Mouse (Mus musculus) CD8-positive naive resting alpha-beta T cell, adult 2 months (primary cell): ENCODE results near the gene Emc7.
"Not testable (repeated sequence)": the region's sequence is repeated elsewhere in the genome, so short reads cannot be mapped to it uniquely, and the experiment has no call there.

ENCODE experiments used
- DNase-seq, 2 experiments: peaks; one replicate each; pipeline ENCODE4 v3.0.0; 2022; ENCODE audit warnings: low read depth in 2 of 2, low spot score in 2 of 2

The Emc7 gene

GRCm38 (mm10) chr2:112454862-112455564 lies at the start of gene Emc7:
TSS of gene Emc7 (plus strand) at chr2:112454997.
- peak; percentile 93 to 95 for DNase-seq

DNA sequence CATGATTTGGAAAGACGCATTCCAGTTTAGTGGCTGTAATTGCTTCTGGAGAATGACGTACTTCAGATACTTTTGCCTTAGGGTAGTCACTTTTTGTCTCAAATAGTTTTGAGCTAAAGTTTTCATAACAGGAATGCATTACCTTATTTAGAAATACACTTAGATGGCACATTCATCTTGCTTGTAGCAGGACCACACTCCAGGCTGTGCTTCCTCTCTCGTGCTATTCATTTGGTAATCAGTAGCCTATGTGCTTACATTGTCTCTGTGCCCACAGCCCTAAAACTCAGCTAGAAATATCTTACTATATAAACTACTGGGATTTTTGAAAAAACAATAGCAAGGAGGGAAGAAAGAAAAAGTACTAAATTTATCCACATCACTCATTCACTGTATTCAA lies 47.8 kb upstream of the Emc7 start:
- no peak for DNase-seq

GRCm38 (mm10) chr2:112425308-112425707 lies 29.5 kb upstream of the Emc7 start:
- no peak for DNase-seq

- not testable (repeated sequence) for DNase-seq
Observed at GRCm38 (mm10) chr2:112428534-112428933, 26.3 kb upstream of the Emc7 start.

GRCm38 (mm10) chr2:112429665-112430064 lies 25.1 kb upstream of the Emc7 start:
- no peak for DNase-seq

- DNase-seq, result no peak
Observed at GRCm38 (mm10) chr2:112430403-112430802, 24.4 kb upstream of the Emc7 start.

- no peak for DNase-seq
Observed at GRCm38 (mm10) chr2:112432523-112432922, 22.3 kb upstream of the Emc7 start.

GRCm38 (mm10) chr2:112433359-112433758 lies 21.4 kb upstream of the Emc7 start:
- no peak for DNase-seq

GRCm38 (mm10) chr2:112436292-112436691 lies 18.5 kb upstream of the Emc7 start:
- DNase-seq, result no peak

DNA sequence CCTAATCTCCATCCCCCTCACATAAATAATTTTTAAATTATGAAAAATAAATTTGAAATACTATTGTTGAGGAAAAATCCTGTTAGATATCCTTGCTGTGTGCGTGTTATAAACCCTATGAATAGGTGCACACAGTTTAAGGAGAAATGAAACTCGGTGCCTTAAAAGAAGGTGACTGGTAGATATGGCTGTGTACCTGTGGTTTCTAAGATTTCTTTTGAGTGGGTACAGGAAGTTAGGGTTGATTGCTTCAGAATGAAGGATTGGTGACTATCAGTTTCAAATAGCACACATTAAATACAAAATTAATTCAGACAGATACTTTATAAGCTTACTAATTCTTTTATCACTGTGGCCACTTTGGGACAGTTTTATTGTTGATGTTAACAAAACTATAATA lies 17.2 kb upstream of the Emc7 start:
- DNase-seq, result no peak

- DNase-seq, result no peak
Observed at GRCm38 (mm10) chr2:112443491-112443890, 11.3 kb upstream of the Emc7 start.

GRCm38 (mm10) chr2:112445511-112445910 lies 9.3 kb upstream of the Emc7 start:
- DNase-seq, result no peak

DNA sequence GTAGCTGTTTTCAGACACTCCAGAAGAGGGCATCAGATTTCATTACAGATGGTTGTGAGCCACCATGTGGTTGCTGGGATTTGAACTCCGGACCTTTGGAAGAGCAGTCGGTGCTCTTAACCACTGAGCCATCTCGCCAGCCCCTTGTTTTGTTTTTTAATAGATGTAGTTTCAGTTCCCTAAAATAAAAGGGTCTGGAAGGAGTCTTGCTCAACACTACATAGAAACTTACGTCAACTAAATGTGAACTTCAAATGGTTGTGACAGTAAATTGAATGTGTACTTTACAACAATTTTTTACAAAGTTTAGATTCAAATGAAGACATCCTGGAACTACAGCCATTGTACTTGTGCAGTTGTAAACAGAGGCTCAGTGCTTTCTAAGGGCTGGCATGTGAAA lies 6.8 kb upstream of the Emc7 start:
- not testable (repeated sequence) for DNase-seq

DNA sequence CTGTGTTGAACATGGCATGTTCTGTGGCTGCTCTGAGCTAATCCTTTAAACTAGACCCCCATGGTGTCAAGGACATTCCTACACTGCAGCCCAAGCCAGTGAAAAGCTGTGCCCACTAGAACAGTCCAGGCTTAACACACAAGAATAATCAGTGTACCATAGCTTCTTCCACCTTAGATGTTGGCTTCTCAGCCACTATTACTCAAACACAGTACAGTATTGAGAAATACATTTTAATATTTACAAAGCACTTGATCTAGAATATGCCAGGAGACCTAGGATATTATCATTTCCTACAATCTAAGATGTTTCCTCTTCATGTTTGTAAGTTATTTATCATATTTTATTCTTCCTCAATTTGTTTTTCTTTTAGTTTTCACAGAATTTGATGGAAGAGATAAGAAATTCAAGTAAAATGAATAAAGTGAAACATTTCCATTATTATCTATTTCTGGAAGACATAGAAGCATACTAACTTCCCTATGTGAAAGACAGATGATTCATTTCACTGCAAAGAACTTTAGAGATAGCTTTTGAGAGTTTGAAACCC lies 6.2 kb upstream of the Emc7 start:
- no peak for DNase-seq

DNA sequence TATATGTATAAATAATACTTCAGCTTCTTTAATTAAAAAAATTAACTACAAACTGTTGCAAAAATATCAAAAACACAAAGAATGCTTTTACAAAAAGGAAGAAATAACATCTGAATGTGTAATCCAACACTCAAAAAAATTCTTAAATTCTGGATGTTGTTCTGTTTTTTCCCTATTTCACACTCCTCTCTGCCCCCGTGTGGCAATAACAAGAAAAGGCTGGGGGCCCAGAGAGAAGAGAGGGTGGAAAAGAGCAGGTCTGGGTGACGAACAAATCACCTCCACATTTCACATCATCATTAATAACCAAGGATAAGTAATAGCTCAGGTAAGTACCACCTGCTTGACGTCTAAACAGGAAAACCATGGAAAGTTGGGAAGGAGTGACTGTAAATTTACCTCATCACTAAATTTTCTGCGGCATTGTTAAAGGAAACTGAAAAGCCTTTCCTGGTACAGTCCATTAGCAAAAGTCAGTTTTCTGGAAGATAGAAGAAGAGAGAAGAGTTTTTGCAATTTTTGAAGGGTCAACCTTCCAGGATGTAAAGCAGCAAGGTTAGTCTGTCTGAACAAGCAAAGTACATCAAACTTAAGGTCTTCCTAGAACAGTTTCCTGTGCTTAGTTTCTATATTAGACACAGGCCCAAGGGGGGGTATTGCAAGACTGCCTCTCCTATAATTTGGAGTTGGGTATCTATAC lies 5.0 kb upstream of the Emc7 start:
- peak; percentile 7 to 23 for DNase-seq

- not testable (repeated sequence) for DNase-seq
Observed at GRCm38 (mm10) chr2:112452513-112452912, 2.3 kb upstream of the Emc7 start.

DNA sequence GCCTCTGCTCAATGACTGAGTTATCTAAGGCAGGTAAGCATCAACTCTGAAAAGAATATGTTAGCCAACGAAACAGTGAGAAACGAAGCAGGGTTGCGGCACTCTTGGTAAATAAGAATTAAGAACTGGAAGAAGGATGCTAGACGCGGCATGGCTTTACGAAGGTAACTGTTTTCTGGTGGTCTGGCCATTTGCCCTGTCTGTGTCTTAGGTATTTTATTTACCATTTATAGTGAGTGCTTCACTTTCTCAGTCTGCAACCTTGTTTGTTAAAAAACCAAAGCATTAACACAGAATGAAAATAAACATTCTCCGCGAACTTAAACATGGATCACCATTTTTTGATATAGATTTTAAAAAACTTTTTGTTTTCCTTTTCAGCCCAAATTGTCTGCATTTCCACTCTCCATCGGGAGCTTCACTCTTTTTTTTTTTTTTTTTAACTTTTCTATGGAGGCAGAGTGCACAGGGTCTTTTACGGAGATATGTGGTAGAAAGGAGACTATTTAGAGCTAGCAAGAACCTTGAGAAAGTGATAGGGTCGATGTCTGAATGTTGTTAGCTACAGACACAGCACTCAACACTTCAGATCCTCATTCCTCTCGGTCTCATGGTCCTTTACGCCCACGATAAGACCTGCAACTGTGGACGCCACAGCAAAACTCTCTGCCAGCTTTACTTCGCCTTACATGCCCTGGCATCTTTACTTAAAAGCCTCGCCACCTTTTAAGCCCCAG lies 504 bp upstream of the Emc7 start:
- DNase-seq, result no peak

DNA sequence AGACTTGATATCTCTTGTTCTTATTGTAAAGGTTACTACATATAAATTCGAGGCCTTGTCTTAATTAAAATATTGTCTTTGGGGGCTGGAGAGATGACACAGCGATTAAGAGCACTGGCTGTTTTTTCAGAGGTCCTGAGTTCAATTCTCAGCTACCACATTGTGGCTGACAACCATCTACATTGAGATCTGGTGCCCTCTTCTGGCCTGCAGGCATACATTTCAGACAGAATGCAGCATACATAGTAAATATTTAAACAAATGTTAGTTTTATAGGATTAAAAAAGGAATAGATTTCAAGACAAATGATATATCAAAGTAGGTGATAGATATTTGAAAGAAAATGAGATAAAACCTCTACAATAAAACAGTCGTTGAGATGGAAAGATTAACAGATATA lies 5.8 kb downstream of the Emc7 start:
- no peak for DNase-seq

DNA sequence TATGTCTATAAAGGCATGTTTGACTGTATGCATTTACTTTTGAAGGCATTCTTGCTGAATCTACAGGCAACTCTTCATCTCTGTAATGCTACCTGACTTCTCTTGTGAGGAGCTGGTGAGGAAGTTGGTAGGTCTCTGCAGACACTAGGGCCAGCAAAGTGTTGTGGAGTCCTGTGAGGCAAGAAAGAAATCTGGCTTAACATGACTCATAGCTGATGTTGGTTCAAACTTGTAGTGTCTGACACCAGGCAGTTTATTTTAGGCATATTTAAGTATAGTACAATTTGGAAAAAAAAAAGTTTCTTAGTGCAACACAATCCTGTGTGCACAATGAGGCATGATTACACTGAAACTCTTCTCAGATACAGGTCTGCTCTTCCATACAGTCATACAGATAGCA lies 14.7 kb downstream of the Emc7 start:
- DNase-seq, result no peak

DNA sequence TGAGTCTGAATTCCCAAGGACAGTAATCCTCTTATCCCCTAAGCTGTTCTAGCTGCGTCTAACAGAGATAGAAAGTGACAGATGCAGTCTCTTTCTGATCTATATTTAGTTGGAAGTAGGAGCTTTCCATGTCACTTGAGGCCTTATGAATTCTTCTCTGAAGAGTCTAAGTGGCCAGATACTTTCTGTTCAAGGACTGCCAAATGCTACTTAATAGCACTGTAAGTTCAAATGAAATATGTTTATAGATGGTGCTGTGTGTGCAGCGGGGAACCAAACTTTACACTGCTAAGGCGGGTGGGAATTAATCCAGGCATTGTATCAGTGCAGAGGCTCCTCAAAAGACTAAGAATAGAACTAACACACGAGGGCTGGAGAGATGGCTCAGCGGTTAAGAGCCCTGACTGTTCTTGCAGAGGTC lies 16.2 kb downstream of the Emc7 start:
- DNase-seq, result no peak

DNA sequence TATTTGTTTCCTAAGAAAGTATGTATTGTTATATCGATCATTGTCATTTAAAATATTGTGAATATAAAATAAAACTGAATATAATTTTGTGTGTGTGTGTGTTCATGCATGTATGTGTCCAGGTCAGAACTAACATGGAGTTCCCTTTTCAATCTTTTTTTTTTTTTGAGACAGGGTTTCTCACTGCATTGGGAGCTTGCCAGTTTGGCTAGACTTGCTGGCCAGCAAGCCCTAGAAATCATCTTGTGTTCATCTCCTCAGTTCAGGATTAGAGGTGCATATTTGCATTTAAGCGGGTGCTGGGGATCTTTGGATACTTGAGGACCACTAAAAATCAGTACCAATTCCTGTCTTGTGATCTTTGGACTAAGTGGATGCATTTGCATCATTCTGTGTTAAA lies 17.3 kb downstream of the Emc7 start:
- no peak for DNase-seq
